11 mouse cellular contexts compared by ENCODE assay signal in the genomic region with DNA sequence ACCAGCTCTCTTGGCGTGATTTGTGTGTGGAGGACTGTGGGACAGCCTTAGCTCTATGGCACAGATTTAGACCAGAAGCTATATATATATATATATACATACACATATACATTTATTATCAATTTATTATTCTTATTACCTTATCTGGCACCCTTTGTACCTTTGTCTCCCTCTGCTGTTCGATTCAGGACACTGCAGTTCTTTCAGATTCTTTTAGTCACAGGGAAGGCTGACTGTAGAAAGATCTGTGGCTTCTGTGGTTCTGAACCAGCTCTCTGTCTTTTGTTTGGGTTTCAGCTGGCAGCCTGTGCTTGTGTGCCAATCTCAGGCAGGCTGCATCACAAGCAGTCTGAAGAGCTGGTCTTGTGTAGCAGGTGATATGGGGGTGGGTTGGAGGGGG.
DNase-seq lines count a peak whose midpoint lies in the region; ATAC-seq and TF ChIP-seq lines count a peak whose summit lies in the region.
"Had no signal": no experiment of that assay in that cellular context is flagged by ENCODE, and none has a peak within 500 bp of the region (broad histone marks: within the 10 kb centered on the region; RNA-seq: fewer than 3 reads in every experiment).

No protein-coding gene starts in this region.

- intact Hi-C loops in left cerebral cortex, adult 2 months (cut with DNase I), result no loop called here

- in situ Hi-C loops in CH12.LX (cut with MboI; ENCODE audit: low pct_ligation_motif_present, low pct_unique_long_range_greater_than_20kb, low sequenced_read_pairs), result no loop called here

- DNase-seq in left cerebral cortex, adult 2 months (ENCODE audit: extremely low spot score in 1 of 2, low spot score in 2 of 2), result no peak
- DNase-seq in left cerebral cortex, adult 18-20 months (ENCODE audit: low spot score in 2 of 2), result no peak
- DNase-seq in CH12.LX (ENCODE audit: extremely low read depth), result peak; percentile 51
- peak; percentile 43 for DNase-seq in R1 (ENCODE audit: low read depth, low spot score)
- DNase-seq in heart, adult 11 months, result no peak
- DNase-seq in T-cell, adult 2 months (ENCODE audit: low spot score), result no peak
- DNase-seq: kidney, postnatal 4 days had no signal

- H3K9ac ChIP-seq in CH12.LX (ENCODE audit: insufficient read depth, low read depth), result no peak overlapping the region
- no peak overlapping the region for H3K9ac ChIP-seq in neural tube, embryonic 15.5 days (replicated peaks)
- H3K9ac ChIP-seq: heart, embryonic 13.5 days; liver, embryonic 15.5 days had no signal

- TF ChIP-seq CTCF in left cerebral cortex, adult 2 months (IDR thresholded peaks at IDR 0.05), result peak; percentile 45
- peak; percentile 46 to 54; a peak in 3 of 4 replicates for TF ChIP-seq CTCF in CH12.LX (conservative IDR thresholded peaks at IDR 0.05 in 1 of 2, IDR thresholded peaks at IDR 0.05 in 1 of 2; ENCODE audit: low read depth in 2 of 2, low read length in 2 of 2)

- no peaks in the 10 kb centered on the region for H3K9me3 ChIP-seq in CH12.LX (replicated peaks; ENCODE audit: low read length)
- H3K9me3 ChIP-seq in neural tube, embryonic 15.5 days (replicated peaks), result no peaks in the 10 kb centered on the region
- H3K9me3 ChIP-seq: heart, embryonic 13.5 days; liver, embryonic 15.5 days had no signal

- no peak overlapping the region for H3K4me3 ChIP-seq in left cerebral cortex, adult 2 months
- no peak overlapping the region for H3K4me3 ChIP-seq in CH12.LX (replicated peaks in 1 of 3; ENCODE audit: low read depth in 2 of 3, low read length in 2 of 3, poor library complexity in 1 of 3)
- H3K4me3 ChIP-seq in neural tube, embryonic 15.5 days (replicated peaks), result no peak overlapping the region
- H3K4me3 ChIP-seq: heart, embryonic 13.5 days; liver, embryonic 15.5 days had no signal

- no peak overlapping the region for H3K4me2 ChIP-seq in CH12.LX (ENCODE audit: insufficient read depth, low read depth, poor library complexity, severe bottlenecking)
- H3K4me2 ChIP-seq in neural tube, embryonic 15.5 days, result no peak overlapping the region
- H3K4me2 ChIP-seq: heart, embryonic 13.5 days; liver, embryonic 15.5 days had no signal

- H3K4me1 ChIP-seq in CH12.LX (ENCODE audit: control insufficient read depth in 1 of 2, insufficient read depth in 2 of 2), result no peaks in the 10 kb centered on the region
- no peaks in the 10 kb centered on the region for H3K4me1 ChIP-seq in neural tube, embryonic 15.5 days
- H3K4me1 ChIP-seq: heart, embryonic 13.5 days; liver, embryonic 15.5 days had no signal

- H3K79me2 ChIP-seq in CH12.LX (replicated peaks; ENCODE audit: control insufficient read depth, extremely low read depth, insufficient read depth, poor library complexity, severe bottlenecking), result no peaks in the 10 kb centered on the region

- TF ChIP-seq EP300 in CH12.LX (IDR thresholded peaks at IDR 0.05; ENCODE audit: low read length), result no peak

- peak; percentile 60 for ATAC-seq in inflammation-experienced regulatory T-cells, adult 6 months
- no peak for ATAC-seq in neural tube, embryonic 15.5 days (ENCODE audit: low FRiP score)

- no peak; the same call in none of the 2 replicates for TF ChIP-seq RAD21 in CH12.LX (IDR thresholded peaks at IDR 0.05; ENCODE audit: low read depth, low read length)

- dilution Hi-C loops in CH12.LX (cut with MboI; ENCODE audit: extremely low pct_ligation_motif_present, extremely low pct_unique_long_range_greater_than_20kb, low sequenced_read_pairs), result no loop called here

- no peak overlapping the region for H3K27ac ChIP-seq in left cerebral cortex, adult 2 months
- H3K27ac ChIP-seq in CH12.LX (ENCODE audit: insufficient read depth, low read depth), result no peak overlapping the region
- H3K27ac ChIP-seq in neural tube, embryonic 15.5 days (replicated peaks), result no peak overlapping the region
- H3K27ac ChIP-seq: heart, embryonic 13.5 days; liver, embryonic 15.5 days had no signal

- no peaks in the 10 kb centered on the region for H3K36me3 ChIP-seq in CH12.LX (replicated peaks in 1 of 2; ENCODE audit: control insufficient read depth in 1 of 2, insufficient read depth in 1 of 2, low read length in 1 of 2)
- H3K36me3 ChIP-seq in neural tube, embryonic 15.5 days, result no peaks in the 10 kb centered on the region
- H3K36me3 ChIP-seq: heart, embryonic 13.5 days; liver, embryonic 15.5 days had no signal

- H3K27me3 ChIP-seq in CH12.LX (replicated peaks), result no peaks in the 10 kb centered on the region
- H3K27me3 ChIP-seq in neural tube, embryonic 15.5 days (replicated peaks), result no peaks in the 10 kb centered on the region
- H3K27me3 ChIP-seq: heart, embryonic 13.5 days; liver, embryonic 15.5 days had no signal

- WGBS in neural tube, embryonic 15.5 days, result 54% methylated on average over 2 of the region's 2 CpGs

- no peak for TF ChIP-seq POLR2A in CH12.LX (IDR thresholded peaks at IDR 0.05; ENCODE audit: low read depth, low read length)

TF ChIP-seq in CH12.LX, 34 proteins besides CTCF, POLR2A, EP300 and RAD21:
- TF ChIP-seq TCF12 (IDR thresholded peaks at IDR 0.05; ENCODE audit: low read depth, low read length), result no peak
- no peak for TF ChIP-seq ZNF384 (IDR thresholded peaks at IDR 0.05; ENCODE audit: low read depth, low read length)
- no peak for TF ChIP-seq UBTF (IDR thresholded peaks at IDR 0.05; ENCODE audit: low read depth, low read length)

Comparison
In these comparisons a context has a peak if more than half of its experiments do, and no peak if none do; other contexts are left out.
1. DNase-seq: peak in CH12.LX (single experiment) and R1 (single experiment); none in left cerebral cortex, adult 2 months (0 of 2), left cerebral cortex, adult 18-20 months (0 of 2), heart, adult 11 months (single experiment) and T-cell, adult 2 months (single experiment).